In genomic region chr3:75164838-75165496, GRCm38 (mm10) we compare ENCODE assay signal across 8 mouse cellular contexts. TPM values are rescaled to one million over a fixed set of nuclear protein-coding genes. Genes with fewer than 3 reads are reported as not detected.
DNase-seq lines count a peak whose midpoint lies in the region; ATAC-seq lines count a peak whose summit lies in the region.

TSS of gene Zbbx (minus strand) at chr3:75165034.

- peak within 1 kb of the TSS; percentile 54 for H3K4me2 ChIP-seq in heart, embryonic 14.5 days (ENCODE audit: low read length)
- H3K4me2 ChIP-seq in embryonic facial prominence, embryonic 15.5 days (replicated peaks), result peak within 1 kb of the TSS; percentile 53

- H3K9ac ChIP-seq in heart, embryonic 14.5 days (ENCODE audit: low read length), result no peak within 1 kb of the TSS
- H3K9ac ChIP-seq in embryonic facial prominence, embryonic 15.5 days, result no peak within 1 kb of the TSS

- H3K4me3 ChIP-seq in heart, embryonic 14.5 days (ENCODE audit: control insufficient read depth in 1 of 2, insufficient read depth in 1 of 2, low read depth in 1 of 2, low read length in 2 of 2), result peak within 1 kb of the TSS; percentile 5 to 41; a peak in 2 of 4 replicates
- H3K4me3 ChIP-seq in embryonic facial prominence, embryonic 15.5 days (replicated peaks), result peak within 1 kb of the TSS; percentile 29

- ATAC-seq in heart, embryonic 14.5 days (ENCODE audit: insufficient number of reproducible peaks, insufficient read depth, low FRiP score, low read depth), result no peak
- ATAC-seq in embryonic facial prominence, embryonic 15.5 days (ENCODE audit: insufficient number of reproducible peaks, low FRiP score, low TSS enrichment, low read depth), result peak; percentile 63; the same call in 1 of the 2 replicates
- peak; percentile 100 for ATAC-seq in megakaryocyte progenitor cell, adult 5-6 weeks (replicated peaks; ENCODE audit: poor library complexity)
- ATAC-seq in erythroid progenitor cell, adult 5-6 weeks (replicated peaks; ENCODE audit: low FRiP score, poor library complexity, severe bottlenecking), result no peak

- no peaks in the 10 kb centered on the region for H3K9me3 ChIP-seq in heart, embryonic 14.5 days (ENCODE audit: control insufficient read depth, low read length)
- no peaks in the 10 kb centered on the region for H3K9me3 ChIP-seq in embryonic facial prominence, embryonic 15.5 days (replicated peaks)

- no peak for DNase-seq in heart, postnatal 25 days (ENCODE audit: low spot score)
- DNase-seq in hindlimb bud, embryonic 11.5 days (ENCODE audit: extremely low spot score, low read depth, low spot score), result peak; percentile 57
- DNase-seq in left cerebral cortex, postnatal 10 days (ENCODE audit: extremely low spot score in 1 of 2, low spot score in 2 of 2), result peak; percentile 76 to 77
- DNase-seq in right cerebral cortex, postnatal 14 days, result peak; percentile 75

- no peaks in the 10 kb centered on the region for H3K36me3 ChIP-seq in heart, embryonic 14.5 days (ENCODE audit: control insufficient read depth, insufficient read depth, low read length)
- H3K36me3 ChIP-seq in embryonic facial prominence, embryonic 15.5 days, result no peaks in the 10 kb centered on the region

- peaks cover 0 to 2% of the 10 kb centered on the region in 2 experiments; a peak in 1 of 4 replicates for H3K4me1 ChIP-seq in heart, embryonic 14.5 days (ENCODE audit: control insufficient read depth in 2 of 2, insufficient read depth in 2 of 2, low read length in 2 of 2)
- peaks cover 4% of the 10 kb centered on the region; the same call in 1 of the 2 replicates for H3K4me1 ChIP-seq in embryonic facial prominence, embryonic 15.5 days

- H3K27ac ChIP-seq in heart, embryonic 14.5 days (replicated peaks in 1 of 2; ENCODE audit: control insufficient read depth in 1 of 2, insufficient read depth in 1 of 2, low read depth in 2 of 2, low read length in 2 of 2), result no peak within 1 kb of the TSS
- H3K27ac ChIP-seq in embryonic facial prominence, embryonic 15.5 days (replicated peaks), result no peak within 1 kb of the TSS

- H3K27me3 ChIP-seq in heart, embryonic 14.5 days (ENCODE audit: control insufficient read depth, insufficient read depth, low read length), result no peaks in the 10 kb centered on the region
- no peaks in the 10 kb centered on the region for H3K27me3 ChIP-seq in embryonic facial prominence, embryonic 15.5 days

- intact Hi-C loops in heart, postnatal 25 days (cut with DNase I), result no loop called here
- intact Hi-C loops in left cerebral cortex, postnatal 10 days (cut with DNase I), result no loop called here

- WGBS in heart, embryonic 14.5 days, result 17% methylated on average over 20 of the region's 20 CpGs
- 13% methylated on average over 20 of the region's 20 CpGs for WGBS in embryonic facial prominence, embryonic 15.5 days

RNA-seq across cellular contexts. Expression of gene Zbbx, which starts in this region (rescaled TPM):
- polyA plus RNA-seq in heart, embryonic 14.5 days (2014; fragmentation: Nextera tagmentation; extraction: Ambion mirVana), result not detected in 2 replicates
- not detected for total RNA-seq in heart, postnatal 25 days (2021)
- 1.6 and 3.2 TPM in 2 replicates for polyA plus RNA-seq in embryonic facial prominence, embryonic 15.5 days (2015; fragmentation: Nextera tagmentation; extraction: Ambion mirVana)
- 1 to 10 TPM; 3.8 to 5.6 TPM for total RNA-seq in left cerebral cortex, postnatal 10 days (2021)
- total RNA-seq in megakaryocyte progenitor cell, adult 5-6 weeks (2015), result not detected in 2 replicates
- total RNA-seq in megakaryocyte progenitor cell, adult 5-6 weeks (2017), result not detected in 2 replicates
- total RNA-seq in erythroid progenitor cell, adult 5-6 weeks (2015; ENCODE audit: low replicate concordance), result not detected in 2 replicates
- total RNA-seq in erythroid progenitor cell, adult 5-6 weeks (2017; ENCODE audit: low replicate concordance), result not detected in 2 replicates

Comparison
In these comparisons a context has a peak if more than half of its experiments do, and no peak if none do; other contexts are left out.
1. RNA of gene Zbbx (total RNA-seq): 3.8 to 5.6 TPM in left cerebral cortex, postnatal 10 days; not detected in heart, postnatal 25 days, not detected in megakaryocyte progenitor cell, adult 5-6 weeks and not detected in erythroid progenitor cell, adult 5-6 weeks; every median in the first group is over 4 times any median in the second.
2. Peak in ATAC-seq in megakaryocyte progenitor cell, adult 5-6 weeks; RNA of the gene not detected or under 1 TPM.